Mouse (Mus musculus): ENCODE data around the gene Smyd3.

- TF ChIP-seq POLR2A (IDR thresholded peaks at IDR 0.05; ENCODE audit: insufficient read depth, low read length) (no peak), CTCF (IDR thresholded peaks at IDR 0.05; ENCODE audit: low read depth, low read length) (no peak), EP300 (IDR thresholded peaks at IDR 0.05; ENCODE audit: insufficient read depth, low read depth, low read length) (no peak)
These were observed 109.8 kb downstream of the Smyd3 start for GRCm38 (mm10) chr1:179408086-179408485.
